In the genomic region with DNA sequence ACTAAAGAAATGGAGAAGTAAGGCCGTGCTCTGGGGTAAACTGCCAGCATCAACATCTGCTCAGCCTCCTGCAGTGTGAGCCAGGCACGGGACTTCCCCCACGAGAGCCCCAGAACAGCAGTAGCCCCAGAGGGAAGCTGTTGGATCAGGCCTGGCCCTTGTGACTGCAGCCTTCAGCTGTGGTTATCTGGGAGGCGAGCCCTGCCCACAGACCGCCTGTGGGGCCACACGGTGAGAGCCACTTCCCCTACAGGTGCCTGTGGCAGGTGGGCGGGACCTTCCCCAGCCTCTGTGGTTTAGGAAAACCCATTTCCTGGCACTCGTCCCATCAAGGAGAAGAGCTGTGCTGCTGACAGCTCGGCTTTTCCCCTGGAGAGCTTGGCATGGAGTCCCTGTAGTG, we compare ENCODE assay signal across 1 mouse cellular context.
TF ChIP-seq lines count a peak whose summit lies in the region.

No protein-coding gene starts in this region.

TF ChIP-seq in CH12.LX, 34 proteins besides CTCF, POLR2A, EP300 and RAD21 (continued from another document):
- TF ChIP-seq KAT2A (IDR thresholded peaks at IDR 0.05; ENCODE audit: insufficient replicate concordance, low read length) (no peak), HCFC1 (IDR thresholded peaks at IDR 0.05; ENCODE audit: low read depth, low read length) (no peak; the same call in 1 of the 2 replicates), ELF1 (IDR thresholded peaks at IDR 0.05; ENCODE audit: low read depth, low read length) (peak; percentile 17; the same call in 1 of the 2 replicates), MAX (IDR thresholded peaks at IDR 0.05; ENCODE audit: low read length) (peak; percentile 61), POLR2AphosphoS2 (IDR thresholded peaks at IDR 0.05; ENCODE audit: low read depth, low read length) (no peak), MAZ (IDR thresholded peaks at IDR 0.05; ENCODE audit: low read depth, low read length) (0 out of 2 replicates have a peak, but pooled peaks have one; percentile 66), ZKSCAN1 (IDR thresholded peaks at IDR 0.05; ENCODE audit: borderline replicate concordance, low read depth, low read length) (no peak), USF1 (IDR thresholded peaks at IDR 0.05; ENCODE audit: low read depth, low read length) (peak; percentile 27), TBP (conservative IDR thresholded peaks at IDR 0.05; ENCODE audit: low read depth, low read length) (0 out of 2 replicates have a peak, but pooled peaks have one; percentile 33), SIN3A (IDR thresholded peaks at IDR 0.05; ENCODE audit: low read length) (no peak; the same call in 1 of the 2 replicates), ETS1 (conservative IDR thresholded peaks at IDR 0.05; ENCODE audit: low read depth, low read length) (peak; percentile 91), MAFK (IDR thresholded peaks at IDR 0.05; ENCODE audit: insufficient replicate concordance, low read length) (0 out of 2 replicates have a peak, but pooled peaks have one; percentile 52), JUN (IDR thresholded peaks at IDR 0.05; ENCODE audit: insufficient read depth, low read depth, low read length) (peak; percentile 19; the same call in 1 of the 2 replicates), ZNF384 (IDR thresholded peaks at IDR 0.05; ENCODE audit: low read depth, low read length) (no peak), CHD2 (IDR thresholded peaks at IDR 0.05; ENCODE audit: low read length) (peak; percentile 68; the same call in 1 of the 2 replicates), ZMIZ1 (IDR thresholded peaks at IDR 0.05; ENCODE audit: low read depth, low read length) (no peak)
